Mouse (Mus musculus): ENCODE results near the gene Zbtb48. TPM values are rescaled to one million over a fixed set of nuclear protein-coding genes. Genes with fewer than 3 reads are reported as not detected.
A peak's percentile ranks its signal among the peaks of the same experiment; 100 is the strongest.

The Zbtb48 gene
- total RNA-seq, 2 experiments from 2014 or later = 3.5 to 5.0 TPM

DNA sequence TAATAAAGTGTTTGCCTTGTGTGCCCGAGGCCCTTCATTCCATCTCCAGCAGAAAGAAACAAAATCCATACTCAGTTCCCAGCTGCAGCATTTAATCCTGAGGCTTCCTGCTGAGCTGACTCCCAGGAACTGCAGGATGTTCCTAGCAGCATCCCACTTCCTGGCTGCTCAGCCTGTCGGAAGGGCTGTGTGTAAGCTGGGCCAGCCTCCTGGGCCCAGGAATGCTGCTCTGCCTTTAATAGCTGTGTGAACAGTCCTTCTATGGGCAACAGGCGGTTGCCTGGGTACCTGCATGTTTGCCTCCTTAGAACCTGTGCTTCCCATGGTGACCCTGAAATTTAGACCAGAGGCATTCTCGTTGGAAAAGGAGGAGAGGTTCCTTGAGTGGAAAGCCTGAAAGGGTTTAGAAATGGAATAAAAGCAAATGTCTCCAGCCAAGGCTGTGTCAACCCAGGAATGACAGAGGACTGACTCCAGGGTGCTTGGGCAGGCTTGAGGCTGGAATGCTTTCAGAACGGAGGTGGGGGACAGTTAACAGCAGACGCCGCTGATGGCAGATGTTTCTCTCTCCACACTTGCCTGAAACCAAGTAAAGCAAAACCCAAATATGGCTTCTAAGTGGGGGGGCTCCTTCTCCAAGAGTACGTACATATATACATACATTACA is 19.9 kb downstream of the Zbtb48 start:
- intact Hi-C loops (cut with DNase I) = no loop called here

DNA sequence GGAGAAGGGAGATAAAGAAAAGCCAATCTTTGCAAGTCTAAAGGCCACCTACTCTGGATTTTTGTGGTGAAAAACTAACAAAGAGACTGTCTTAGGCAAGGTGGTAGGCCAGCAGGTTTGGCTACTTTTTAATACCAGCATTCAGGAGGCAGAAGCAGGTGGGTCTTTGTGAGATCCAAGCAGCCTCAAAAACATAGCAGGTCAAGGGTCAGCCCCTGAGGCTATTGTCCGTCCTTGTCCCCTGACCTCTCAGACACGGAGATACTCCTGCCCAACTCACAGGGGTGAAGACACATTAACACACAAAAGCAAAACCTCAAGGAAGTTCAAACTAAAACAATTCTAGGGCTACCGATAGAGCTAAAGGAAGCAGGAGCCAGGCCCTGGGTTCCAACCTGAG is 20.7 kb downstream of the Zbtb48 start:
- DNase-seq (ENCODE audit: low spot score) = no peak
- intact Hi-C loops (cut with DNase I) = no loop called here

More for the DNA sequence above, 19.9 kb downstream of the Zbtb48 start:
- peak; percentile 23 for DNase-seq (ENCODE audit: low spot score)

DNA sequence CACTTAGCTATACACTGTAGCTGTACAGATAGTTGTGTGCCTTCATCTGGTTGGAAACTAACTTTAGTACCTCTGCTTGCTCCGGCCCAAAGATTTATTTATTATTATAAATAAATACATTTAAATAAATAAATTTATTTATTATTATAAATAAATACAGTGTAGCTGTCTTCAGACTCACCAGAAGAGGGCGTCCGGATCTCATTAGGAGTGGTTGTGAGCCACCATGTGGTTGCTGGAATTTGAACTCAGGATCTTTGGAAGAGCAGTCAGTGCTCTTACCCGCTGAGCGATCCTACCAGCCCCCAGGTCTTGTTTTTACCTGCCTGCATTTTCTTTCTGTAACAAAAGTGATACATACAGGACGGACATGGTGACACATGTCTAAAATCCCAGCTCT is 21.3 kb downstream of the Zbtb48 start:
- intact Hi-C loops (cut with DNase I) = no loop called here
- no peak for DNase-seq (ENCODE audit: low spot score)

GRCm38 (mm10) chr4:152002063-152002462 is 25.4 kb downstream of the Zbtb48 start:
- intact Hi-C loops (cut with DNase I) = no loop called here
- DNase-seq (ENCODE audit: low spot score) = no peak

DNA sequence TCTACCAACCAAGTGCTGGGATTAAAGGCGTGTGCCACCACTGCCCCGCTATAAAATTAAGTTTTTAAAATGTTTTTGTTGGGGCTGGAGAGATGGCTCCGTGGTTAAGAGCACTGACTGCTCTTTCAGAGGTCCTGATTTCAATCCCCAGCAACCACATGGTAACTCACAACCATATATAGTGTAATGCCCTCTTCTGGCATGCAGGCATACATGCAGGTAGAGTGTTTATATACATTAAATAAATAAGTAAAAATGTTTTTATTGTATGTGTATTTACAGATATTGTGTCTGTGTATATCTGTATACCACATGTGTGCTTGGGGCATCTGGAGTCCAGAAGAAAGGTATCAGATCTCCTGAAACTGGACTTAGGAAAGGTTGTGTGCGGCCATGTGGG is 26.1 kb downstream of the Zbtb48 start:
- intact Hi-C loops (cut with DNase I) = no loop called here
- no peak for DNase-seq (ENCODE audit: low spot score)

GRCm38 (mm10) chr4:152000906-152001305 is 26.6 kb downstream of the Zbtb48 start:
- DNase-seq (ENCODE audit: low spot score) = no peak
- intact Hi-C loops (cut with DNase I) = no loop called here

- no peak for DNase-seq (ENCODE audit: low spot score)
- intact Hi-C loops (cut with DNase I) = no loop called here
Measured at GRCm38 (mm10) chr4:151999481-151999880, 28.0 kb downstream of the Zbtb48 start.

DNA sequence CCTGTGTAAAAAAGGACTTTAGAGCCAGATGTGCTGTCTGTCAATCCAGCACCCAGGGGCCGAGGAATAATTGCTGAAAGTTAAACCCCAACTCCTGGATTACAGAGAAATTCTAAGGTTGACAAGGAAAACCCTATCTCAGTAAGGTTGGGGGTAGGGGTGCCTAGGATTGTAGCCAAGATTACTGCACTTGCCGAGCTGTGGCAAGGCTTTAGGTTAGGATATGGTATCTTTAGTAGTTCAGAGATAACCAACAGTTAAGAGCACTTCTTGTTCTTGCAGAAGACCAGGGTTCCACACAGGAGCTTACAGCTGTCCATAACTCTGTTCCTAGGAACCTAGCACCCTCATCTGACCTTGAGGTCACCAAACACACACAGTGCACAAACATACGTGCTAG is 29.8 kb downstream of the Zbtb48 start:
- intact Hi-C loops (cut with DNase I) = no loop called here
- DNase-seq (ENCODE audit: low spot score) = no peak

- intact Hi-C loops (cut with DNase I) = no loop called here
- no peak for DNase-seq (ENCODE audit: low spot score)
Measured at GRCm38 (mm10) chr4:151996951-151997222, 30.6 kb downstream of the Zbtb48 start.

DNA sequence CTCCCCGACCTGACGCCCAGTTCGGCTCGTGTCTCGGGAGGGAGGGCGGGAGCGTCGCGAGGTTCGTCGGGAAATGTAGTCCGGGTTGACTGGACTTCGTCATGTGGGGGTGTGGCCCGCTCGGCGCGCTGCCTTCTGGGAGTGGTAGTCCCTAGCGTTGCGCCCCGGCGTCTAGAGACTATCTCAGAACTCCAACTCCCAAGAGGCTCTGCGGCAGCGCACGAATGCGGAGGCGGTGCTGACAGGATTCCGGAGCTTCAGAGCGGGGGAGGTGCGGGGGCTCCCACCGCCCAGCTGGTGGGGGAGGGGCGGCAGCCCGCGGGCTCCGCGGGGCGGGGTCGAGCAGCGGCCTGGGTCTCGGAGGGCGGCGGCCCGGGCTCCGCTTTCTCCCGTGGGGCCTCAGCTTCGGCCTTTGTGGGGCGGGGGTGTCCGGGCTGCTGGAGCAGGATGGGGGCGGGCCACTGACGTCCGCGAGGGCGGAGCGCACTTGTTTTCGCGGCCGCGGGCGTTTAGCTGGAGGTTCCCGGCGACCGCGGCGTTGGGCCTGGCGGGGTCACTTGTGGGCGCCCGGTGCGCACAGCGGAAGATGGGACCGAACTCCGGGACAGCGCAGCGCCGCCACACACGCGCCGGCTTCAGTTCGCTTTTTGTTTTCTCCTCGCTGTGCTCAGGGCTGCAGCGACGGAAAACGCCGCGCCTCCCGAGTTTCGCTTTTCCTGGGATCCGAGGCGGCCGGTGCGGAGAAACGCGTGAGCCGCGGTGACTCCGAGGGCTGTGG is 31.1 kb downstream of the Zbtb48 start, which contains the start of gene Phf13:
Gene Phf13, minus strand, starts transcription at position 86 of the 778 bp plus-strand sequence.
- intact Hi-C loops (cut with DNase I) = no loop called here
- peak; percentile 98 for DNase-seq (ENCODE audit: low spot score)

- peak; percentile 18 for DNase-seq (ENCODE audit: low spot score)
- intact Hi-C loops (cut with DNase I) = no loop called here
Measured at GRCm38 (mm10) chr4:151995371-151996172, 31.9 kb downstream of the Zbtb48 start.

GRCm38 (mm10) chr4:151994228-151995171 is 33.0 kb downstream of the Zbtb48 start:
- intact Hi-C loops (cut with DNase I) = no loop called here
- no peak for DNase-seq (ENCODE audit: low spot score)

GRCm38 (mm10) chr4:151993035-151993434 is 34.4 kb downstream of the Zbtb48 start:
- DNase-seq (ENCODE audit: low spot score) = no peak

GRCm38 (mm10) chr4:151992091-151992490 is 35.4 kb downstream of the Zbtb48 start:
- intact Hi-C loops (cut with DNase I) = no loop called here
- DNase-seq (ENCODE audit: low spot score) = no peak

More at GRCm38 (mm10) chr4:151993035-151993434, 34.4 kb downstream of the Zbtb48 start:
- intact Hi-C loops (cut with DNase I) = no loop called here

DNA sequence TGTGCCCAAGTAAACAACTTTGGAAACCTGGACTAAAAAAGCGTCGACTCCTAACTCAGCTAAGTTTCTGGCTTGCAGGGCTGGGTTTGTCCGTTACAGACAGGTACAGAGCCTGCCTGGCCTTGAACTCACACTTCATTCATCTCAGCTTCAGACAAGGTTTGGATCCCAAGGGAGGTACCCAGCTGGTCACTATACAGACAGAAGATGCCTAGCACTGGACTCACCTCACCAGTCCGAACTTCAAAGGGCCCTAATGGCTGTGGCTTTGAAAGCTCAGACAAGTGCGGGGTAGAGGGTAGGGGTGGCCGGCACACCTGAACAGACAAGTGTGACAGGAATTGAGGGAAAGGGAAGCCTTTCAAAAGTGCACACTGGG is 38.4 kb downstream of the Zbtb48 start:
- DNase-seq (ENCODE audit: low spot score) = no peak
- intact Hi-C loops (cut with DNase I) = no loop called here

GRCm38 (mm10) chr4:151988342-151989109 is 38.9 kb downstream of the Zbtb48 start, which contains the start of gene Thap3:
Gene Thap3 (minus strand): TSS chr4:151988997.
- DNase-seq (ENCODE audit: low spot score) = peak; percentile 69
- intact Hi-C loops (cut with DNase I) = no loop called here

DNA sequence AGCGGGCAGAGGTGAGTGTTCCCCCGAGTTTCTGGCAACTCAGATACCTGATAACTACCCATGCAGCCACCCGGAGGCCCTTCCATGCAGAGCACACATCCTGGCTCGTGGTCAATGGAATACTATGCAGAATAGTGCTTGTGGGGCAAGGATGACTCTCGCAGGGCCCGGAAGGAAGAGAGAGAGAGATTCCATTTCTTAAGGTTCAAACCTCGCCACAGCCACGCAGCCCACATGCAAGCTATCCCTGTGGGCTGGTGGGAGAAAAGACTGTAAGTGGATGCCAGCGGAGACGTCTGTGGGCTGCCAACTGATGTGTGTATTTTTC is 39.5 kb downstream of the Zbtb48 start:
- no peak for DNase-seq (ENCODE audit: low spot score)
- intact Hi-C loops (cut with DNase I) = no loop called here

DNA sequence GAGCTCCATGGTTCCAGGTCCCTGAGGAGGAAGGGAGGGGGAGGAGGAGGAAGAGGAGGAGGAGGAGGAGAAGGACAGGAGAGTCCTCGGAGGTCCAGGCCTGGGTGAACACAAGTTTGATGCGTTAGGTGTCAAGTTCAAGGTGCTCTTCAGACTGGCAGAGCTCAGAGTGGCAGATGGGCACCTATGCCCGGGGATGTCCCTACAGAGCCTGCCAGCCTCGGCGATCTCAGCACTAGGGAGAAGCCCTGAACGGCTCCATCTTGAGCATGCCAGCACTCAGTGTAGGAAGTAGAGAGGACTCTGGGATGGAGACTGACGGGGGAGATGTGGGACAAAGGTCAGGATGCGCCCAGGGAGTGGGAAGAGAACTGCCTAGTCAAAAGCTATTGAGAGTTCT is 40.8 kb downstream of the Zbtb48 start:
- intact Hi-C loops (cut with DNase I) = loop anchor here (2.0 kb wide), 1 partner anchor 40 kb away; the partner anchor contains the start of gene Zbtb48
- DNase-seq (ENCODE audit: low spot score) = no peak

GRCm38 (mm10) chr4:151985886-151986285 is 41.6 kb downstream of the Zbtb48 start:
- no peak for DNase-seq (ENCODE audit: low spot score)
- intact Hi-C loops (cut with DNase I) = loop anchor here (2.0 kb wide), 1 partner anchor 41 kb away; the partner anchor contains the start of gene Zbtb48

Measured in heart, postnatal 25 days (tissue).